Mouse (Mus musculus): ENCODE measurements around the gene Mindy3. TPM values are rescaled to one million over a fixed set of nuclear protein-coding genes. Genes with fewer than 3 reads are reported as not detected.

Gene Mindy3
- total and polyA plus RNA-seq, 2 experiments from 2014 or later = 50.9 to 51.3 TPM

- WGBS = 96% methylated on average over 5 of the region's 5 CpGs
Observed at GRCm38 (mm10) chr2:12378591-12378990, 40.7 kb downstream of the Mindy3 start.

GRCm38 (mm10) chr2:12377024-12377423 is 42.2 kb downstream of the Mindy3 start:
- Histone ChIP-seq H3K27me3 (ENCODE audit: insufficient read depth, low read length) (no peaks in the 10 kb centered on the region), H3K9ac (replicated peaks; ENCODE audit: low read length) (no peak overlapping the region), H3K9me3 (ENCODE audit: low read length) (no peaks in the 10 kb centered on the region), H3K4me3 (ENCODE audit: low read length) (no peak overlapping the region), H3K36me3 (ENCODE audit: insufficient read depth, low read length) (no peaks in the 10 kb centered on the region), H3K4me1 (ENCODE audit: insufficient read depth, low read length) (no peaks in the 10 kb centered on the region), H3K4me2 (ENCODE audit: low read depth, low read length) (no peak overlapping the region), H3K27ac (no peak overlapping the region)
- TF ChIP-seq CTCF (IDR thresholded peaks at IDR 0.05; ENCODE audit: low read depth) = peak; percentile 19; the same call in 1 of the 2 replicates
- ATAC-seq = no peak
- no peak for DNase-seq (ENCODE audit: low spot score)
- WGBS = 69% methylated on average over 1 of the region's 1 CpGs

More at GRCm38 (mm10) chr2:12378591-12378990, 40.7 kb downstream of the Mindy3 start:
- ATAC-seq = no peak
- H3K27me3 ChIP-seq (ENCODE audit: insufficient read depth, low read length) = no peaks in the 10 kb centered on the region
- H3K9me3 ChIP-seq (ENCODE audit: low read length) = no peaks in the 10 kb centered on the region
- TF ChIP-seq CTCF (IDR thresholded peaks at IDR 0.05; ENCODE audit: low read depth) = no peak
- H3K4me3 ChIP-seq (ENCODE audit: low read length) = no peak overlapping the region
- no peak for DNase-seq (ENCODE audit: low spot score)
- H3K4me1 ChIP-seq (ENCODE audit: insufficient read depth, low read length) = no peaks in the 10 kb centered on the region
- no peak overlapping the region for H3K4me2 ChIP-seq (ENCODE audit: low read depth, low read length)
- H3K36me3 ChIP-seq (ENCODE audit: insufficient read depth, low read length) = no peaks in the 10 kb centered on the region
- no peak overlapping the region for H3K27ac ChIP-seq
- no peak overlapping the region for H3K9ac ChIP-seq (replicated peaks; ENCODE audit: low read length)

- 96% methylated on average over 2 of the region's 2 CpGs for WGBS
- Histone ChIP-seq H3K36me3 (ENCODE audit: insufficient read depth, low read length) (no peaks in the 10 kb centered on the region), H3K27me3 (ENCODE audit: insufficient read depth, low read length) (no peaks in the 10 kb centered on the region), H3K9me3 (ENCODE audit: low read length) (no peaks in the 10 kb centered on the region), H3K4me1 (ENCODE audit: insufficient read depth, low read length) (no peaks in the 10 kb centered on the region), H3K4me2 (ENCODE audit: low read depth, low read length) (no peak overlapping the region), H3K9ac (replicated peaks; ENCODE audit: low read length) (no peak overlapping the region), H3K27ac (no peak overlapping the region), H3K4me3 (ENCODE audit: low read length) (no peak overlapping the region)
- TF ChIP-seq CTCF (IDR thresholded peaks at IDR 0.05; ENCODE audit: low read depth) = no peak
- ATAC-seq (no peak), DNase-seq (ENCODE audit: low spot score) (no peak)
Observed at GRCm38 (mm10) chr2:12372883-12373282, 46.4 kb downstream of the Mindy3 start.

GRCm38 (mm10) chr2:12371401-12371800 is 47.9 kb downstream of the Mindy3 start:
- Histone ChIP-seq H3K9ac (replicated peaks; ENCODE audit: low read length) (no peak overlapping the region), H3K4me2 (ENCODE audit: low read depth, low read length) (no peak overlapping the region), H3K4me3 (ENCODE audit: low read length) (no peak overlapping the region), H3K36me3 (ENCODE audit: insufficient read depth, low read length) (no peaks in the 10 kb centered on the region), H3K27me3 (ENCODE audit: insufficient read depth, low read length) (no peaks in the 10 kb centered on the region), H3K27ac (no peak overlapping the region), H3K4me1 (ENCODE audit: insufficient read depth, low read length) (no peaks in the 10 kb centered on the region), H3K9me3 (ENCODE audit: low read length) (no peaks in the 10 kb centered on the region)
- WGBS = 97% methylated on average over 4 of the region's 4 CpGs
- no peak for DNase-seq (ENCODE audit: low spot score)
- ATAC-seq = no peak
- no peak for TF ChIP-seq CTCF (IDR thresholded peaks at IDR 0.05; ENCODE audit: low read depth)

GRCm38 (mm10) chr2:12368451-12368850 is 50.8 kb downstream of the Mindy3 start:
- Histone ChIP-seq H3K4me1 (ENCODE audit: insufficient read depth, low read length) (no peaks in the 10 kb centered on the region), H3K9ac (replicated peaks; ENCODE audit: low read length) (no peak overlapping the region), H3K9me3 (ENCODE audit: low read length) (no peaks in the 10 kb centered on the region), H3K27me3 (ENCODE audit: insufficient read depth, low read length) (no peaks in the 10 kb centered on the region), H3K4me2 (ENCODE audit: low read depth, low read length) (no peak overlapping the region), H3K27ac (no peak overlapping the region), H3K36me3 (ENCODE audit: insufficient read depth, low read length) (0 out of 2 replicates have a peak, but pooled peaks cover under 1% of the 10 kb centered on the region), H3K4me3 (ENCODE audit: low read length) (no peak overlapping the region)
- ATAC-seq (peak; percentile 53; the same call in 1 of the 2 replicates), DNase-seq (ENCODE audit: low spot score) (peak; percentile 64)
- TF ChIP-seq CTCF (IDR thresholded peaks at IDR 0.05; ENCODE audit: low read depth) = no peak
- WGBS = 55% methylated on average over 2 of the region's 2 CpGs

GRCm38 (mm10) chr2:12368016-12368415 is 51.3 kb downstream of the Mindy3 start:
- 0 out of 2 replicates have a peak, but pooled peaks cover 2% of the 10 kb centered on the region for H3K36me3 ChIP-seq (ENCODE audit: insufficient read depth, low read length)
- H3K27ac ChIP-seq = no peak overlapping the region
- no peak overlapping the region for H3K4me2 ChIP-seq (ENCODE audit: low read depth, low read length)
- H3K9me3 ChIP-seq (ENCODE audit: low read length) = no peaks in the 10 kb centered on the region
- no peaks in the 10 kb centered on the region for H3K4me1 ChIP-seq (ENCODE audit: insufficient read depth, low read length)
- H3K27me3 ChIP-seq (ENCODE audit: insufficient read depth, low read length) = no peaks in the 10 kb centered on the region
- DNase-seq (ENCODE audit: low spot score) = no peak
- H3K9ac ChIP-seq (replicated peaks; ENCODE audit: low read length) = no peak overlapping the region
- 50% methylated on average over 1 of the region's 1 CpGs for WGBS
- no peak overlapping the region for H3K4me3 ChIP-seq (ENCODE audit: low read length)
- ATAC-seq = no peak
- TF ChIP-seq CTCF (IDR thresholded peaks at IDR 0.05; ENCODE audit: low read depth) = no peak

GRCm38 (mm10) chr2:12361310-12361709 is 58.0 kb downstream of the Mindy3 start:
- Histone ChIP-seq H3K9ac (replicated peaks; ENCODE audit: low read length) (no peak overlapping the region), H3K4me1 (ENCODE audit: insufficient read depth, low read length) (no peaks in the 10 kb centered on the region), H3K9me3 (ENCODE audit: low read length) (no peaks in the 10 kb centered on the region), H3K27ac (no peak overlapping the region), H3K36me3 (ENCODE audit: insufficient read depth, low read length) (peaks cover 3% of the 10 kb centered on the region; the same call in 1 of the 2 replicates), H3K4me2 (ENCODE audit: low read depth, low read length) (no peak overlapping the region), H3K4me3 (ENCODE audit: low read length) (no peak overlapping the region), H3K27me3 (ENCODE audit: insufficient read depth, low read length) (no peaks in the 10 kb centered on the region)
- ATAC-seq (no peak), DNase-seq (ENCODE audit: low spot score) (no peak)
- 85% methylated on average over 1 of the region's 1 CpGs for WGBS
- TF ChIP-seq CTCF (IDR thresholded peaks at IDR 0.05; ENCODE audit: low read depth) = no peak
